Mouse (Mus musculus): ENCODE data around the gene Dolpp1.

DNA sequence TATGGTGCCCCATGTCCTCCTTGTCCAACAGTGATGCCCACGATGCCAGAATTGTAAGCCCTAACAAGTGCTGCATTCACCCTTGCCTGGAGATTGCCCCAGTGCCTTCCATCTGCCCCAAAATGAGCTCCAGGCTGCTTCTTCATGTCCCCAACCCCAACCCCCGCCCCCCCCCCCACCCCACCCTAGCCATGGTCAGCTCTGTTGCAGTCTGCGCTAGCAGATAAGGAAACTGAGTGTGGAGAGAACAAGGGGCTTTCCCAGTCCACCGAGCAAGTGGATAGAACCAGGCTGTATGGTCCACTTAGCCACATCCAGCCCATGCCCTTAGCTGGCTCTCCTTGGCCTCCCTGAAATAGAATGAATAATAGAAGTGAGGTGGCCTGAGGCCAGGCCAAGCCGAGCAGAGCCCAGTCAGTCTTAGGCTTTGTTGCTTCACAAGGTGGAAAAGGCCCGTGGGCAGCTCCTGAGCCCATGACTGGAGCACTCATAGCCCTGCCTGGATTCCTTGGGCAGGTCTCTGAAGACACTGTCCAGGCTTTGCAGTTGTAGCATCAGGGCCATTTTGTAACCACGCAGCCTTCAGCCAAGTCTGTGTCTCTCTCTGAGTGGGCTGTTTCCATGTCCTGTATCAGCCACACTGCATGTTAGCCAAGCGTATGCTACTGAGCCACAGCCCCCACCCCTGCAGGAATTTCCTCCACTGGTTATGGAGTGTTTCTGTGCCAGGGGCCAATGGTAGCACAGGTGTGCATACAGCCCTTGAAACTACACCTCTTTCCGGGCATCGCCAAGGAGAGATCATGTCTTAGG is 11.3 kb upstream of the Dolpp1 start:
- TF ChIP-seq CTCF (IDR thresholded peaks at IDR 0.05; ENCODE audit: low read depth, low read length) (no peak), POLR2A (IDR thresholded peaks at IDR 0.05; ENCODE audit: borderline replicate concordance, low read depth, low read length) (no peak)
